Mouse (Mus musculus) heart, embryonic 13.5 days (tissue): Measurements from ENCODE around the gene Gm5868. TPM values are rescaled to one million over a fixed set of nuclear protein-coding genes. Genes with fewer than 3 reads are reported as not detected.
"Not testable (repeated sequence)": the region's sequence is repeated elsewhere in the genome, so short reads cannot be mapped to it uniquely, and the experiment has no call there.

Experiments used
- ATAC-seq: fragments of 200-750 bp; cut with Nextera tagmentation; 2 replicates; pipeline ENCODE4 v1.8.0; 2017; ENCODE audit warnings: moderate TSS enrichment; ENCODE audit not compliant: insufficient number of reproducible peaks, low FRiP score, low TSS enrichment; ENCODE audit errors: extremely low read depth
- H3K27ac ChIP-seq: fragments of 300-500 bp; sonication (generic); replicated peaks from 2 replicates; pipeline ENCODE4 v1.5.1; 2015; ENCODE audit warnings: moderate library complexity, mild to moderate bottlenecking, inconsistent platforms
- H3K27me3 ChIP-seq: fragments of 300-500 bp; sonication (generic); replicated peaks from 2 replicates; pipeline ENCODE4 v1.6.1; 2015; ENCODE audit warnings: mild to moderate bottlenecking, inconsistent platforms
- H3K36me3 ChIP-seq: fragments of 300-500 bp; sonication (generic); 2 replicates; pipeline ENCODE4 v1.6.1; 2015; ENCODE audit warnings: mild to moderate bottlenecking, inconsistent platforms
- H3K4me1 ChIP-seq: fragments of 300-500 bp; sonication (generic); 2 replicates; pipeline ENCODE4 v1.6.1; 2015; ENCODE audit warnings: inconsistent platforms
- H3K4me2 ChIP-seq: fragments of 300-500 bp; sonication (generic); 2 replicates; pipeline ENCODE4 v1.6.1; 2015; ENCODE audit warnings: inconsistent platforms, mild to moderate bottlenecking, moderate library complexity
- H3K4me3 ChIP-seq: fragments of 300-500 bp; sonication (generic); 2 replicates; pipeline ENCODE4 v1.5.1; 2015; ENCODE audit warnings: moderate library complexity, mild to moderate bottlenecking, inconsistent platforms
- H3K9ac ChIP-seq: fragments of 300-500 bp; sonication (generic); 2 replicates; pipeline ENCODE4 v1.6.1; 2015; ENCODE audit warnings: inconsistent platforms, mild to moderate bottlenecking, moderate library complexity
- H3K9me3 ChIP-seq: fragments of 300-500 bp; sonication (generic); 2 replicates; pipeline ENCODE4 v1.6.1; 2016; ENCODE audit warnings: inconsistent platforms
- WGBS: fragments of 180-500 bp; shearing (Covaris S2); methylation state at CpG from one replicate; pipeline ENCODE4 v1.1.7; 2015; ENCODE audit warnings: mixed read lengths; 5-methylcytosine and 5-hydroxymethylcytosine counted together
- polyA plus RNA-seq: library from polyadenylated mRNA; unstranded; fragments of >200 nt; fragmentation: Nextera tagmentation; extraction: Ambion mirVana; gene quantifications from 2 replicates; pipeline ENCODE4 v1.2.1, GENCODE M21; 2015

Gm5868 gene
- polyA plus RNA-seq, 1 experiment from 2014 or later: not detected

DNA sequence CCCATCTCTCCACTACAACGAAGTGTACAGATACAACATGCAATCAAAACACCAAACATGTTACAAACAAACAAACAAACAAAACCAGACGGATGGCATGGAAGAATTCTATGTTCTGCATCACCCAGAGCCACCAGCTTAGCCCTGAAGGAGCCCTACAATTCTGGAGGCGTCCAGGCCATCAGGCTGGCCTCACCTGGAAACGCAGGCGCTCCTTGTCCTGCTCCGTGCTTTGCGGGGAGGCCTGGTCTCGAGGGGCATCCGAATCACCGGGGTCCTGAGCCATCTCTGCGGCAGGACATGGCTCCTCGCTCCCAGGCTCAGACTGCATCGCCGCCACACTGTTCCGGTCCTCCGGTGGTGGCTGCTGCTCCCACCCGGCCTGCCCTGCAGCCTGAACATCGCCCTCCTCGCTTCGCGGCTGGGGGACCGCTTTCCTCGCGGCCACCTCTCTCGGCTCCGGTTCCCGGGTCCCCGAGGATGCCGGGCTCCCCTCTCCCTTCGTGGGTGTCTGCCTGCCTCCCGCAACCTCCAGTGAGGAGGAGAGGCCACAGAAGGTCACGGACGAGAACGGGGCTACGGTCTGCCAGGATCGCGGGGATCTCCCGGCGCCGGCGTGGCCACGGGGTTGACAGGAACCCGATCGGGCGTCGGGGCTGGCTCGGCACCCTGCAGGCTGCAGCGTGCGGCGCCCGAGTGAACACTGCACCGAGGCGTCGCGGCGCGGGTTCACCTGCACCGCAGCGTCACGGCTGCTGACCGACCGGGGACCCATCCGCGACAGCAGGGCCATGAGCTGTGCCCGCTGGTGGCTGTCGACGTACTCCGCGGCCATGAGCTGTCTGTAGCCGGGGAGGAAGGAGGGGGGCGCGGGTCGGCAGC, 7.0 kb downstream of the Gm5868 start:
- H3K36me3 ChIP-seq, H3K4me1 ChIP-seq, H3K27ac ChIP-seq, H3K9me3 ChIP-seq: not testable (repeated sequence)
- Histone ChIP-seq H3K4me3 (peak overlapping the region; percentile 57), H3K27me3 (peaks cover 49% of the 10 kb centered on the region), H3K9ac (peak overlapping the region; percentile 78), H3K4me2 (peak overlapping the region; percentile 89)
- 4% methylated on average over 50 of the region's 73 CpGs for WGBS
- peak; percentile 31; the same call in 1 of the 2 replicates for ATAC-seq

DNA sequence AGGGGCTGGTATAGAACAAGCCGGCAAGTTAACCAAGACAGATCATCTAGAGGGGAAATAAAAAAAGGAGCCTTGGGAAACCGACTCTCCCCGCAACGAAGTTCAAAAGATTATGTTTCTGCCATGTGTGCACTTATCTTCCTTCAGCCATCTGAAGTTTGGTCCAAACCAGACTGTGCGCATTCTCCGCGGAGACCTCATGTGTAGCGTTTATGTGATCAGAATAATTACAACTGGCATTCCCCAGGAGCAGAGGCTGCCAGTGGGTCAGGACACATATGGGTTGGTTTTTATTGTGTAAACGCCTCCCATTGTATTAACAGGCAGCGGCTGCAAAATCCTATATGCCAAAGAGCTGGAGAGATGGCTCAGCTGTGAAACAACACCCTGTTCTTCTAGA, 7.8 kb downstream of the Gm5868 start:
- H3K4me2 ChIP-seq: not testable (repeated sequence)

DNA sequence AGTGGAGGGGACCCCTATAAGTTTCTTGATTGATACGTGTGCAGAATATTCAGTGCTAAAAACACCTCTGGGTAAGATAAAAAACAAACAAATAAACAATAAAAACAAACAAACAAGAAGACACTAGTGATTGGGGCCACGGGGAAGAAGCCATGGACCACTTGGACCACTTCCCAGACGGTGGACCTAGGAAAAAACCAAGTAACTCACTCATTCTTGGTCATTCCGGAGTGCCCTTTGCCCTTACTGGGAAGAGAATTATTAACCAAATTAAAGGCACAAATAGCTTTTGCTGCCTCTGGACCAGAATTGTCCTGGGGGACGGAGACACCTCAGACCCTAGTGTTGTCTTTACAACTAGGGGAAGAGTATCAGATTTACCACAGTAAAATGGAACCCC, 21.7 kb downstream of the Gm5868 start:
- H3K27me3 ChIP-seq: no peaks in the 10 kb centered on the region
- H3K4me1 ChIP-seq: no peaks in the 10 kb centered on the region
- no peak overlapping the region for H3K9ac ChIP-seq
- no peak overlapping the region for H3K4me3 ChIP-seq
- ATAC-seq: no peak
- H3K4me2 ChIP-seq: no peak overlapping the region
- peaks cover 16% of the 10 kb centered on the region; the same call in 1 of the 2 replicates for H3K9me3 ChIP-seq
- 90% methylated on average over 5 of the region's 5 CpGs for WGBS
- no peaks in the 10 kb centered on the region for H3K36me3 ChIP-seq
- H3K27ac ChIP-seq: no peak overlapping the region

More for the DNA sequence above, 7.8 kb downstream of the Gm5868 start:
- not testable (repeated sequence) for ATAC-seq, H3K9me3 ChIP-seq, H3K27ac ChIP-seq, H3K4me1 ChIP-seq, H3K9ac ChIP-seq, H3K36me3 ChIP-seq, H3K4me3 ChIP-seq
- H3K27me3 ChIP-seq: peaks cover 49% of the 10 kb centered on the region
- 68% methylated on average over 10 of the region's 10 CpGs for WGBS

DNA sequence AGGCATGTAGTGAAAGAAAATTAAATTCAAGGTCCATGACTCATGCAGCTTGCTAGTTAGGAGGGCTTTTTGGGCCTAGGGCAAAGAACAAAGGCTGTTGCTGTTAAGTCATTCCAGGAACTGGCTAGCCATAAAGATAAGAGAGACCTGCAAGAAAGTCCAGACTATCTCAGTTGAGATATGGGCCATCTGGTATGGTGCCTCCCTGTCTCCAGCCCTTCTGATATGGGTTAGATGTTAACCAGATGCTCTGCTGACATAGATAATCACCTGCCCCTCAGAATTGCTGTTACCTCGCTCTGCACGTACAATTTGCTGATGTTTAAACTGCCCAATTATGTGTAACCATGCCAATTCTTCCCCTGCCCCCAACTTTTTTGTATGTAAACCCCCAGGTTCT, 24.2 kb downstream of the Gm5868 start:
- H3K9me3 ChIP-seq, H3K4me3 ChIP-seq, H3K36me3 ChIP-seq, H3K9ac ChIP-seq, ATAC-seq, H3K4me1 ChIP-seq, H3K4me2 ChIP-seq, H3K27me3 ChIP-seq, H3K27ac ChIP-seq: not testable (repeated sequence)
- WGBS: 24% methylated on average over 2 of the region's 2 CpGs

DNA sequence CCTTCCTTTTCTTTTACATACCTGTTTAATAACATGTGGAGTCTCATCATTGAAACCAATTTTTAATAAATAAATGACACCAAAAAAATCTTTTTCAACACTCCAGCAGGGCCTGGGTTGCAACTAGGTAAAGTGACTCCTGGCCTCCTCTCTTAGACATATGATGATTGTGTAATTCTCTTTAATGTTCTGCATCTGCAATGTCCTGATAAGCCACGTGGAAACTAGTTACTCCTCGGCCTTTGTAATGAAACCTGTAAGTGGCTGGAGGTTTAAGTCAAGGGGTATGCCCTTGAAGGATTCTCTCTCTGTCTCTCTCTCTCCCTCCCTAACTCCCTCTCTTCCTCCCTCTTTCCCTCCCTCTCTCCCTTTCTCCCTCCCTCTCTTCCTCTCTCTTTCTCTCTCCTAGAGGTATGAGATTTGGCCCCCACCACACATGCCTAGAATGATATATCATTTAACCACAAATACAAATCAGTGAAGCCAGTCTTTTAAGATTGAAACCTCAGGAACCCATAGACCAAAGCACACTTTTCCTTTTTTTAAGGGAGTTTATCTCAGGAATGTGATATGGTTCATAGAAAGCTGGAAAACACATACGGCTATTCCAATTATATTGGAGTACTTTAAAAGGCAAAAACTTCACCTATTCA, 26.2 kb downstream of the Gm5868 start:
- no peak for ATAC-seq
- no peak overlapping the region for H3K27ac ChIP-seq
- 47% methylated on average over 3 of the region's 3 CpGs for WGBS
- H3K9me3 ChIP-seq: no peaks in the 10 kb centered on the region
- no peaks in the 10 kb centered on the region for H3K27me3 ChIP-seq
- H3K4me2 ChIP-seq: no peak overlapping the region
- peaks cover 14% of the 10 kb centered on the region for H3K4me1 ChIP-seq
- no peak overlapping the region for H3K9ac ChIP-seq
- H3K4me3 ChIP-seq: no peak overlapping the region
- H3K36me3 ChIP-seq: peaks cover under 1% of the 10 kb centered on the region; the same call in 1 of the 2 replicates

DNA sequence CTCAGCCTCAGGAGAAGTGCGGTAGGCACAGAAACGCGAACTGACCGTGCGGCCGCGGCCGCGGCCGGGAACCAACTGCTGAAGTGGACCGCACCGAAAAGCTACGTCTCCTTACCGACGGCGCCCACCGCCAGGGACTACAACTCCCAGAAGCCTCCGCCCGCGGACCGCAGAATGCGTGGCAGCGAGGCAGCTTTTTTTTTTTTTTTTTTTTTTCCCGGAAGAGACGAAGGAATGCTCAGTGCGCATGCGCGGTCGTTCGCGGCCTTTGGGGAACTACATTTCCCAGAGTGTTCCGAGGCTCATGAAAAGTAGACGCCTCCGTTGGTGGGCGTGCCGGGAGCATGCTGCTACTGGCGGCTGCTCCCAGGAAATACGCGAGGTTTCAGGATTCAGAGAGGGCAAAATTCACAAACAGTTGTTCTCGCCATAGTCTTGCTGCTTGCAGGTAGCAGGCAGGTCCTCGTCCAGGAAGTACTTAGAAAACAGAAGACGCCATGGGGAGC, 27.8 kb downstream of the Gm5868 start, which contains the start of gene Nfxl1:
TSS of gene Nfxl1 (minus strand) at position 141 of the 506 bp plus-strand sequence.
- H3K27ac ChIP-seq: peak within 1 kb of the TSS; percentile 70
- under 1% methylated on average over 42 of the region's 42 CpGs for WGBS
- H3K36me3 ChIP-seq: peaks cover 11% of the 10 kb centered on the region
- peak within 1 kb of the TSS; percentile 87 for H3K4me3 ChIP-seq
- H3K9me3 ChIP-seq: no peaks in the 10 kb centered on the region
- peak within 1 kb of the TSS; percentile 94 for H3K9ac ChIP-seq
- H3K27me3 ChIP-seq: no peaks in the 10 kb centered on the region
- ATAC-seq: peak; percentile 96
- peaks cover 20% of the 10 kb centered on the region for H3K4me1 ChIP-seq
- H3K4me2 ChIP-seq: peak within 1 kb of the TSS; percentile 95

DNA sequence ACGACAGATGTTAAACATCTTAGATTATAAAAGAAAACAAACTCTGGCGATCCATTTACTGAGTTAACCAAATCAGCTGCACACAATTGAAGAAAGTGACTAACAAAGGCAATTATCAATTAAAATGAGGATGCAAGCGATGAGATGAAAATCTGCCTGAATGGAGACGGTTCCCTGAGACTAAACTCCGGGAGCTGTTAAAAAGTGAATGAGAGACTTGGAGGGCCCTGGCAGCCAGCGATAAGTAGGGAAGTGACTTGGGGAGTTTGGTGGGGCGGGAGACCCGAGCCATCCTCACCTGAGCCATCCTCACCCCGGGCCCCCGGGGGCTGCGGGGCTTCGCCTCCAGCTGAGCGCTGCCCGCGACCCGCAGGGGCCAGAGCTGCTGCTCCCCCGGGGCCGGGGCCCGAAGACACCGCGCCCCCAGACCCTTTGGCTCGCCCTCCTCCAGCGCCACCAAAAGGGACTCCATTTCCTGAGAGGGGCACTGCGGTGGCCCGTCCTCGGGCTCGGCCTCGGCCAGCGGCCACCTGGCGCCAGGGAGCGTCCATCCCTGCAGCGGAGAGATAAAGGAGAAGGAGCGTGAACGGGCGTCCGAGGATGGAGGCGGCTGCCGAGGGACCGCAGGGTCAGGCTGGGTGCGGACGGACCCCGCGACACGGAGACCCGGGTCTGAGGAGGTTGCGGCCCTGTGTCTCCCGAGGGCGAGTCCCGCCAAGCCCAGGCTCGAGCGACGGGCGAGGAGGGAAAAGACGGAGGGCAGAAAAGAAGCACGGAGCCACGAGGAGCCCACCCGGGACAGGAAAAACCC, 28.4 kb downstream of the Gm5868 start:
- Histone ChIP-seq H3K4me2 (peak overlapping the region; percentile 95), H3K27ac (peak overlapping the region; percentile 70), H3K9ac (peak overlapping the region; percentile 94), H3K4me1 (peaks cover 24% of the 10 kb centered on the region), H3K4me3 (peak overlapping the region; percentile 87), H3K36me3 (peaks cover 18% of the 10 kb centered on the region), H3K9me3 (no peaks in the 10 kb centered on the region), H3K27me3 (no peaks in the 10 kb centered on the region)
- 1% methylated on average over 57 of the region's 57 CpGs for WGBS
- peak; percentile 59; the same call in 1 of the 2 replicates for ATAC-seq

DNA sequence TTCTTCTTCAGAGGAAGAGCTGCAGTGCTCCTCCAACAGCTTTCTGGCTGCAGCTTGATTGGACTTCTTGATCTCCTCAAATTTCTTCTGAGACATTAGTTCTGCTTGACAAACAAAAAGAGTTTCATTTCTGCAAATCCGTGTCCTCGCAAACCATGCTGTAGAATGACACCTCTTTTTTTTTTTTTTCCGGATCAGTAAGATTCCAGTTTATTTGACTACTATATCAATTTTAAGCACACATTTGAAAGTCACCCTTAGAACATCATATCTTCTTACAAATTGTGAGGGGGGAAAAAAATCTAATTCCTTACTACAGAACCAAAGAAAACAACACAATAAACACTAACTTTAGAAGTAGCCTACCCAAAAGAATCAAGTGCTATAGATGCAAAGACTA, 31.1 kb downstream of the Gm5868 start:
- no peak overlapping the region for H3K9ac ChIP-seq
- H3K27me3 ChIP-seq: no peaks in the 10 kb centered on the region
- no peak overlapping the region for H3K4me2 ChIP-seq
- peaks cover 24% of the 10 kb centered on the region for H3K4me1 ChIP-seq
- no peak overlapping the region for H3K27ac ChIP-seq
- no peak for ATAC-seq
- WGBS: 85% methylated on average over 3 of the region's 3 CpGs
- H3K9me3 ChIP-seq: no peaks in the 10 kb centered on the region
- peaks cover 39% of the 10 kb centered on the region for H3K36me3 ChIP-seq
- H3K4me3 ChIP-seq: no peak overlapping the region

DNA sequence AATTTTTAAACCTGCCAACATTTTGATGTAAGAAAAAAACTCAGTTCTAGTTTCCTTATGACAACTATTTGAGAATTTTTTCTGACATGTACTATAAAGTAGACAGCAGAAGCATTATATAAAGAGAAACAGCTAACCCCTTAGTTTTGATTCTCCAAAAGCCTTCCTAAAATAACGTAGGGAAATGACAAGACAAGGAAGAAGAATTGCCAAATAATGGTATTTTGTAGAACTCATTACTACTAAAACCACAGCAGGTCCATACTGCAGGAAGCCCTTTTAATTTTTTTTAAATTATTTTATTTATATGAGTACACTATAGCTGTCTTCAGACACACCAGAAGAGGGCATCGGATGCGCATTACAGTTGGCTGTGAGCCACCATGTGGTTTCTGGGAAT, 36.1 kb downstream of the Gm5868 start:
- Histone ChIP-seq H3K36me3 (peaks cover 52% of the 10 kb centered on the region), H3K27ac (no peak overlapping the region), H3K27me3 (no peaks in the 10 kb centered on the region), H3K4me2 (no peak overlapping the region), H3K4me3 (no peak overlapping the region), H3K9me3 (no peaks in the 10 kb centered on the region), H3K9ac (no peak overlapping the region), H3K4me1 (peaks cover 9% of the 10 kb centered on the region)
- ATAC-seq: no peak
- WGBS: 90% methylated on average over 3 of the region's 3 CpGs
